11 mouse cellular contexts compared by ENCODE assay signal in the genomic region with DNA sequence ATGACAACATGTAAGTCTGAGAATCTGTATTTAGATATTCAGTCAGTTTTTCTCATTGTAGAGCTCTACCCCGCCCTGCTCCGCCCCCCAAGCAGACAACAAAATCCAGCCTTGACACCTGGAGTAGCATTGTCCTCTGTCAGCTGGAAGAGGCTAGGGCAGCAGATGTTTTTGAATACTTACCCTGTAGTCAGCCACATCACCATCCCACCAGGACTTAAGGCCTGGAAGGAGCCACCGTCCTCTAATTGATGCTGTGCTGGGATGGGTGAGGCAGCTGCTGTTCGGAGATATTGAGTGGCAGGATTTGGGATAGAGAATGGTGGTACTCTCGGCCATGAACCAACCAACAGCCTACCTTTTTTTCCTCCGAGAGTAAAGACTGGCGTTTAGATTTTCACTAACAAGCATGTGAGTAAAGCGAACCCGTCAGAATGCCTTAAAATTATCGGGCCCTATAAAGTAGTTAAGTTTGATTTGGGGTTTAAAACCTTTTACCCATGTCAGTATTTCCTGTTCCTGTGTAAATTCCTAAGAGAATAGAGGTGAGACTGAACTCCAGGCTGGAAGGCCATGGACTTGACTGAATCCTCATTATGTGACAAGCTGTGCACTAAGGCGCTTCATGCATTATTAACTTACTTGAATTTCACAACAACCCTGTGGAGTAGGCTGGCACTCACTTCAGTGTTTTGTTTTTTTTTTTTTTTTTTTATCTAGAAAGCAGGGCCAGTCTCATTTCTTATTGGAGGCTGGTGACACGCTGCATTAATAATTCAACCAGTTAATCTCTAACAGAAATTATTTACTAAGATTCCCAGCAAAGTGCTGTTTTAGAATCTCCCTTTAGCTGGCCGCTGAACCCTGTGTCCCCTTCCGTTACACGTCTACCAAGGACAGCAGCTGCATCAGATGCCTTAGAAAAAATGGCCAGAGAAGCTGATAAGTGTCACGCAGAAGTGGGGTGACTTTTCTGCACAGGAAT. TPM values are rescaled to one million over a fixed set of nuclear protein-coding genes. Genes with fewer than 3 reads are reported as not detected.
DNase-seq lines count a peak whose midpoint lies in the region; ATAC-seq and TF ChIP-seq lines count a peak whose summit lies in the region.
"Had no signal": no experiment of that assay in that cellular context is flagged by ENCODE, and none has a peak within 500 bp of the region (broad histone marks: within the 10 kb centered on the region; RNA-seq: fewer than 3 reads in every experiment).

No protein-coding gene starts in this region.

- DNase-seq in limb, embryonic 10.5 days (ENCODE audit: low spot score): no peak
- DNase-seq in thymus, adult 2 months: no peak
- DNase-seq: adrenal gland, postnatal 10 days; gastrocnemius, postnatal 14 days; lung, adult 18-20 months had no signal

- no peaks in the 10 kb centered on the region for H3K9me3 ChIP-seq in limb, embryonic 12.5 days
- H3K9me3 ChIP-seq in limb, embryonic 10.5 days (replicated peaks): no peaks in the 10 kb centered on the region
- no peaks in the 10 kb centered on the region for H3K9me3 ChIP-seq in forebrain, embryonic 13.5 days (replicated peaks)
- H3K9me3 ChIP-seq in kidney, embryonic 15.5 days (replicated peaks): no peaks in the 10 kb centered on the region
- no peaks in the 10 kb centered on the region for H3K9me3 ChIP-seq in neural tube, embryonic 12.5 days
- H3K9me3 ChIP-seq in intestine, postnatal 0 days (ENCODE audit: control insufficient read depth): no peaks in the 10 kb centered on the region

- no peak overlapping the region for H3K27ac ChIP-seq in limb, embryonic 12.5 days
- H3K27ac ChIP-seq in limb, embryonic 10.5 days: no peak overlapping the region
- H3K27ac ChIP-seq in forebrain, embryonic 13.5 days: peak overlapping the region; percentile 94
- H3K27ac ChIP-seq in kidney, embryonic 15.5 days: peak overlapping the region; percentile 86
- H3K27ac ChIP-seq in neural tube, embryonic 12.5 days: peak overlapping the region; percentile 70
- H3K27ac ChIP-seq in thymus, adult 2 months (ENCODE audit: control insufficient read depth, insufficient read depth, low read length): no peak overlapping the region
- no peak overlapping the region for H3K27ac ChIP-seq in intestine, postnatal 0 days (ENCODE audit: low read depth, low read length)

- no peak for TF ChIP-seq CTCF in thymus, adult 2 months (IDR thresholded peaks at IDR 0.05; ENCODE audit: borderline replicate concordance, control insufficient read depth, extremely low read depth, insufficient read depth, low read length, poor library complexity)
- TF ChIP-seq CTCF in intestine, postnatal 0 days (IDR thresholded peaks at IDR 0.05; ENCODE audit: low read depth): no peak

- H3K36me3 ChIP-seq in limb, embryonic 12.5 days: peaks cover 38% of the 10 kb centered on the region
- peaks cover 54% of the 10 kb centered on the region for H3K36me3 ChIP-seq in limb, embryonic 10.5 days
- H3K36me3 ChIP-seq in forebrain, embryonic 13.5 days (ENCODE audit: poor library complexity, severe bottlenecking): peaks cover 13% of the 10 kb centered on the region
- peaks cover 11% of the 10 kb centered on the region for H3K36me3 ChIP-seq in kidney, embryonic 15.5 days
- H3K36me3 ChIP-seq in neural tube, embryonic 12.5 days: no peaks in the 10 kb centered on the region
- H3K36me3 ChIP-seq in thymus, adult 2 months (ENCODE audit: control insufficient read depth, insufficient read depth, low read length): no peaks in the 10 kb centered on the region
- H3K36me3 ChIP-seq in intestine, postnatal 0 days (ENCODE audit: control insufficient read depth, insufficient read depth): no peaks in the 10 kb centered on the region; the same call in 1 of the 2 replicates

- no peak overlapping the region for H3K4me3 ChIP-seq in limb, embryonic 12.5 days (replicated peaks)
- H3K4me3 ChIP-seq in limb, embryonic 10.5 days: no peak overlapping the region
- 0 out of 2 replicates have a peak overlapping the region, but pooled peaks have one; percentile 9 for H3K4me3 ChIP-seq in forebrain, embryonic 13.5 days
- no peak overlapping the region for H3K4me3 ChIP-seq in kidney, embryonic 15.5 days (replicated peaks)
- H3K4me3 ChIP-seq in neural tube, embryonic 12.5 days: no peak overlapping the region
- H3K4me3 ChIP-seq in thymus, adult 2 months (ENCODE audit: control insufficient read depth, insufficient read depth, low read length): no peak overlapping the region
- H3K4me3 ChIP-seq in intestine, postnatal 0 days (ENCODE audit: low read depth, low read length): no peak overlapping the region

- peaks cover 48% of the 10 kb centered on the region for H3K4me1 ChIP-seq in limb, embryonic 12.5 days (replicated peaks)
- H3K4me1 ChIP-seq in limb, embryonic 10.5 days: peaks cover 52% of the 10 kb centered on the region
- peaks cover 66% of the 10 kb centered on the region for H3K4me1 ChIP-seq in forebrain, embryonic 13.5 days
- H3K4me1 ChIP-seq in kidney, embryonic 15.5 days: peaks cover 39% of the 10 kb centered on the region
- peaks cover 36% of the 10 kb centered on the region for H3K4me1 ChIP-seq in neural tube, embryonic 12.5 days
- H3K4me1 ChIP-seq in thymus, adult 2 months (replicated peaks; ENCODE audit: control insufficient read depth, insufficient read depth, low read length): no peaks in the 10 kb centered on the region
- 0 out of 2 replicates have a peak, but pooled peaks cover 3% of the 10 kb centered on the region for H3K4me1 ChIP-seq in intestine, postnatal 0 days (replicated peaks; ENCODE audit: control insufficient read depth, insufficient read depth, low read length)

- 64% methylated on average over 16 of the region's 16 CpGs for WGBS in limb, embryonic 12.5 days
- WGBS in limb, embryonic 10.5 days: 62% methylated on average over 16 of the region's 16 CpGs
- 10% methylated on average over 16 of the region's 16 CpGs for WGBS in forebrain, embryonic 13.5 days
- WGBS in kidney, embryonic 15.5 days: 48% methylated on average over 16 of the region's 16 CpGs
- WGBS in neural tube, embryonic 12.5 days: 29% methylated on average over 16 of the region's 16 CpGs
- WGBS in thymus, adult 2 months: 93% methylated on average over 16 of the region's 16 CpGs
- 69% methylated on average over 16 of the region's 16 CpGs for WGBS in intestine, postnatal 0 days

- H3K27me3 ChIP-seq in limb, embryonic 12.5 days: no peaks in the 10 kb centered on the region
- H3K27me3 ChIP-seq in limb, embryonic 10.5 days (ENCODE audit: low read depth, poor library complexity, severe bottlenecking): no peaks in the 10 kb centered on the region
- H3K27me3 ChIP-seq in forebrain, embryonic 13.5 days: no peaks in the 10 kb centered on the region
- no peaks in the 10 kb centered on the region for H3K27me3 ChIP-seq in kidney, embryonic 15.5 days
- H3K27me3 ChIP-seq in neural tube, embryonic 12.5 days (replicated peaks): no peaks in the 10 kb centered on the region
- H3K27me3 ChIP-seq in thymus, adult 2 months (ENCODE audit: control insufficient read depth, insufficient read depth, low read length): no peaks in the 10 kb centered on the region
- no peaks in the 10 kb centered on the region for H3K27me3 ChIP-seq in intestine, postnatal 0 days (replicated peaks; ENCODE audit: control insufficient read depth, insufficient read depth, low read length)

- ATAC-seq in limb, embryonic 12.5 days (ENCODE audit: insufficient number of reproducible peaks, insufficient read depth, low FRiP score, low TSS enrichment, low read depth): no peak; the same call in 1 of the 2 replicates
- ATAC-seq in forebrain, embryonic 13.5 days: peak; percentile 73
- peak; percentile 63 for ATAC-seq in kidney, embryonic 15.5 days (replicated peaks; ENCODE audit: low FRiP score)
- ATAC-seq in neural tube, embryonic 12.5 days (ENCODE audit: low FRiP score, low read depth): peak; percentile 71
- ATAC-seq in intestine, postnatal 0 days: no peak
- ATAC-seq in CD4-positive, CD25-positive, alpha-beta regulatory T cell, adult 4 months: no peak

- H3K4me2 ChIP-seq in limb, embryonic 12.5 days: 0 out of 2 replicates have a peak overlapping the region, but pooled peaks have one; percentile 10
- H3K4me2 ChIP-seq in forebrain, embryonic 13.5 days: peak overlapping the region; percentile 53
- peak overlapping the region; percentile 38 for H3K4me2 ChIP-seq in kidney, embryonic 15.5 days
- H3K4me2 ChIP-seq in neural tube, embryonic 12.5 days (replicated peaks): peak overlapping the region; percentile 45
- H3K4me2 ChIP-seq in intestine, postnatal 0 days (replicated peaks; ENCODE audit: low read depth): no peak overlapping the region

- no peak overlapping the region for H3K9ac ChIP-seq in limb, embryonic 12.5 days (replicated peaks)
- H3K9ac ChIP-seq in forebrain, embryonic 13.5 days: peak overlapping the region; percentile 45; the same call in 1 of the 2 replicates
- no peak overlapping the region for H3K9ac ChIP-seq in kidney, embryonic 15.5 days
- H3K9ac ChIP-seq in neural tube, embryonic 12.5 days: no peak overlapping the region
- no peak overlapping the region for H3K9ac ChIP-seq in intestine, postnatal 0 days (ENCODE audit: low read depth, low read length)

- TF ChIP-seq POLR2A in thymus, adult 2 months (IDR thresholded peaks at IDR 0.05; ENCODE audit: control insufficient read depth, extremely low read depth, insufficient read depth, low read length, poor library complexity): no peak

RNA-seq across cellular contexts. Expression of a gene that starts 13.0 kb away (rescaled TPM):
- polyA plus RNA-seq in limb, embryonic 12.5 days (2016; fragmentation: Nextera tagmentation; extraction: Ambion mirVana): 96.0 and 110 TPM in 2 replicates
- polyA plus RNA-seq in limb, embryonic 10.5 days (2016; fragmentation: Nextera tagmentation; extraction: Ambion mirVana): 58.9 and 75.2 TPM in 2 replicates
- polyA plus RNA-seq in forebrain, embryonic 13.5 days (2015; fragmentation: Nextera tagmentation; extraction: Ambion mirVana): 85.7 and 87.9 TPM in 2 replicates
- polyA plus RNA-seq in kidney, embryonic 15.5 days (2015; fragmentation: Nextera tagmentation; extraction: Ambion mirVana): 58.2 and 65.5 TPM in 2 replicates
- 55.7 and 57.7 TPM in 2 replicates for polyA plus RNA-seq in neural tube, embryonic 12.5 days (2016; fragmentation: Nextera tagmentation; extraction: Ambion mirVana)
- polyA plus RNA-seq in thymus, adult 2 months (2012; rRNA removed): 20.1 and 23.3 TPM in 2 replicates
- polyA plus RNA-seq in intestine, postnatal 0 days (2015; fragmentation: Nextera tagmentation; extraction: Ambion mirVana): 84.1 and 84.3 TPM in 2 replicates
- under 1 TPM in 1 of 2 experiments, not detected in 1; 0.24 TPM for polyA plus RNA-seq in CD4-positive, CD25-positive, alpha-beta regulatory T cell, adult 4 months (2017; shearing (Covaris generic))

Comparison
In these comparisons a context has a peak if more than half of its experiments do, and no peak if none do; other contexts are left out.
1. ATAC-seq: peak in forebrain, embryonic 13.5 days (single experiment), kidney, embryonic 15.5 days (single experiment) and neural tube, embryonic 12.5 days (single experiment); none in limb, embryonic 12.5 days (single experiment), intestine, postnatal 0 days (single experiment) and CD4-positive, CD25-positive, alpha-beta regulatory T cell, adult 4 months (single experiment).
2. H3K27ac ChIP-seq: peak in forebrain, embryonic 13.5 days (single experiment), kidney, embryonic 15.5 days (single experiment) and neural tube, embryonic 12.5 days (single experiment); none in limb, embryonic 12.5 days (single experiment), limb, embryonic 10.5 days (single experiment), thymus, adult 2 months (single experiment) and intestine, postnatal 0 days (single experiment).
3. RNA of a gene that starts 13.0 kb away (polyA plus RNA-seq): 96.0 to 110 TPM in limb, embryonic 12.5 days, 85.7 to 87.9 TPM in forebrain, embryonic 13.5 days, 84.1 to 84.3 TPM in intestine, postnatal 0 days, 58.9 to 75.2 TPM in limb, embryonic 10.5 days, 58.2 to 65.5 TPM in kidney, embryonic 15.5 days, 55.7 to 57.7 TPM in neural tube, embryonic 12.5 days and 20.1 to 23.3 TPM in thymus, adult 2 months; 0.24 TPM in CD4-positive, CD25-positive, alpha-beta regulatory T cell, adult 4 months; every median in the first group is over 10 times any median in the second.